Mouse (Mus musculus): ENCODE data around the gene Ccn1.

GRCm38 (mm10) chr3:145608320-145608719 is 41.5 kb downstream of the Ccn1 start:
- TF ChIP-seq CTCF (IDR thresholded peaks at IDR 0.05; ENCODE audit: extremely low read depth, insufficient read length, insufficient replicate concordance, low read depth, low read length) (no peak), POLR2A (IDR thresholded peaks at IDR 0.05; ENCODE audit: low read depth, low read length) (no peak)

Measured in small intestine, adult 2 months (tissue).